Mouse (Mus musculus): ENCODE measurements around the gene Prpf3. TPM values are rescaled to one million over a fixed set of nuclear protein-coding genes. Genes with fewer than 3 reads are reported as not detected.
"Not testable (repeated sequence)": the region's sequence is repeated elsewhere in the genome, so short reads cannot be mapped to it uniquely, and the experiment has no call there.

Prpf3 gene
- polyA plus RNA-seq, 1 experiment = 34.9 TPM

GRCm38 (mm10) chr3:95861216-95861615 is 5.5 kb upstream of the Prpf3 start:
- Histone ChIP-seq H3K27ac (ENCODE audit: insufficient read depth, low read depth, low read length) (no peak overlapping the region), H3K4me1 (ENCODE audit: control insufficient read depth, insufficient read depth, low read length) (peaks cover under 1% of the 10 kb centered on the region; the same call in 1 of the 2 replicates), H3K4me3 (ENCODE audit: insufficient read depth, low read length) (no peak overlapping the region)
- TF ChIP-seq POLR2A (IDR thresholded peaks at IDR 0.05; ENCODE audit: borderline replicate concordance, low read depth, low read length) (no peak), CTCF (IDR thresholded peaks at IDR 0.05; ENCODE audit: low read depth, low read length) (peak; percentile 19; the same call in 1 of the 2 replicates)

DNA sequence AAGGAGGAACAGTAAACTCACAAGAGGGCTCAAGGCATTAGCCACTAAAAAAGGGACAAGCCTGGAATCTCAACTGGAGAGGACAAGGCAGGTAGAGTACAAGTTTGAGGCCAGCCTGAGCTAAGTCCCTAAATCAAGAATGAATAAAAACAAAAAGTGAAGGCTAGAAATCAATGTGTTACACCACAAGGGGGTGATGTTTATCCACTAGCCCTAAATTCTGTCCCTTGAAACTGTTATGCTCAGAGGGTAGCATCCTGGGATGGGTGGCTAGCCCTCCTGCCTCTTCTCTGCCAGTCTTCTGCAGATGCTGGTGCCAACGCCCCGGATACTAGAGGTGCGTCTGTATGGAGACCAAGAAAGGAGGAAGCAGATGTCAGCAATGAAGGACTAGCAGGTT is 4.6 kb upstream of the Prpf3 start:
- Histone ChIP-seq H3K4me1 (ENCODE audit: control insufficient read depth, insufficient read depth, low read length) (peaks cover 3% of the 10 kb centered on the region; the same call in 1 of the 2 replicates), H3K27ac (ENCODE audit: insufficient read depth, low read depth, low read length) (no peak overlapping the region), H3K4me3 (ENCODE audit: insufficient read depth, low read length) (no peak overlapping the region)
- TF ChIP-seq POLR2A (IDR thresholded peaks at IDR 0.05; ENCODE audit: borderline replicate concordance, low read depth, low read length) = no peak

- not testable (repeated sequence) for H3K4me1 ChIP-seq (ENCODE audit: control insufficient read depth, insufficient read depth, low read length); H3K4me3 ChIP-seq (ENCODE audit: insufficient read depth, low read length); H3K27ac ChIP-seq (ENCODE audit: insufficient read depth, low read depth, low read length)
These were observed 2.6 kb upstream of the Prpf3 start for GRCm38 (mm10) chr3:95858278-95858677.

- H3K27ac ChIP-seq (ENCODE audit: insufficient read depth, low read depth, low read length); H3K4me3 ChIP-seq (ENCODE audit: insufficient read depth, low read length); H3K4me1 ChIP-seq (ENCODE audit: control insufficient read depth, insufficient read depth, low read length): not testable (repeated sequence)
These were observed 1.4 kb upstream of the Prpf3 start for GRCm38 (mm10) chr3:95857050-95857449.

DNA sequence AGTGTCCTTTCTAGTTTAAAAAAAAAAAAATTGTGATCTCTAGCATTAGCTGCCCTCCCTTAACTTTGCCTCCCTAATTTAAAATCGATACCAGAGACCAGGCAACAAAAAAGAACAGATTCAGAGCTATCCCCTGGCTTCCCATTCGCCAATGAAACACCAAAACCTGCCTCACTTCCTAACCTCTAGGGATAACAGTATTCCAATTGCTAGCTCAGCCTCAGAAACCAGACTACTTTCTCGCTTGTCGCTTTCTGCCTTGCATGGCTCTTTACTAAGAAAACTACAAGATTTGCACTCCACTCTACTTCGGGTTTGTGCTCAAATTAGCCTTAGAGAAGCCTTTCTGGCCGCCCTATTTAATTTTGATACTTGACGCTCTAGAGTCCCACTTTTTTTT is 430 bp upstream of the Prpf3 start:
- Histone ChIP-seq H3K4me3 (ENCODE audit: insufficient read depth, low read length) (peak overlapping the region; percentile 89), H3K27ac (ENCODE audit: insufficient read depth, low read depth, low read length) (peak overlapping the region; percentile 56), H3K4me1 (ENCODE audit: control insufficient read depth, insufficient read depth, low read length) (peaks cover 5% of the 10 kb centered on the region; the same call in 1 of the 2 replicates)
- TF ChIP-seq POLR2A (IDR thresholded peaks at IDR 0.05; ENCODE audit: borderline replicate concordance, low read depth, low read length) (no peak), CTCF (IDR thresholded peaks at IDR 0.05; ENCODE audit: low read depth, low read length) (no peak)

- H3K4me1 ChIP-seq (ENCODE audit: control insufficient read depth, insufficient read depth, low read length) = peaks cover 5% of the 10 kb centered on the region; the same call in 1 of the 2 replicates
- no peak for TF ChIP-seq CTCF (IDR thresholded peaks at IDR 0.05; ENCODE audit: low read depth, low read length)
- TF ChIP-seq POLR2A (IDR thresholded peaks at IDR 0.05; ENCODE audit: borderline replicate concordance, low read depth, low read length) = no peak
- no peak overlapping the region for H3K27ac ChIP-seq (ENCODE audit: insufficient read depth, low read depth, low read length)
- no peak overlapping the region for H3K4me3 ChIP-seq (ENCODE audit: insufficient read depth, low read length)
These were observed 4.4 kb downstream of the Prpf3 start for GRCm38 (mm10) chr3:95851317-95851716.

DNA sequence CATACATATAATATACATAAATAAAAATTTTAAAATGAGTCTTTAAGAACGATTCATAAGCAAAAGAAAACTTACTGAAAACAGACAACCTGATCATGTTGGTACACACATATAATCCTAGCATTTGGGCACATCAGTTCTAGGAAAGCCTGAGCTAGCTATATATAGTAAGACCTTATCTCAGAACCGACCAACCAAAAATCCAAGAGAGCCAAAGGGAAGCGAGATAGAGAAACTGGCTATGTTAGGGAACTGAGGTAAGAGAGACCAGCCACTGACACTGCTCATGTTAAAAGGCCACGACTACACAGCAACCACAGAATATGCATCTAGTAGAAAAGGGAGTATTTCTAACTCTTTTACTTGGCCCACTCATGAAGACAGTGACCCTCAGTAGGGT is 5.1 kb downstream of the Prpf3 start:
- TF ChIP-seq POLR2A (IDR thresholded peaks at IDR 0.05; ENCODE audit: borderline replicate concordance, low read depth, low read length) = no peak
- no peak for TF ChIP-seq CTCF (IDR thresholded peaks at IDR 0.05; ENCODE audit: low read depth, low read length)
- Histone ChIP-seq H3K4me1 (ENCODE audit: control insufficient read depth, insufficient read depth, low read length) (0 out of 2 replicates have a peak, but pooled peaks cover 2% of the 10 kb centered on the region), H3K27ac (ENCODE audit: insufficient read depth, low read depth, low read length) (no peak overlapping the region), H3K4me3 (ENCODE audit: insufficient read depth, low read length) (no peak overlapping the region)

- Histone ChIP-seq H3K27ac (ENCODE audit: insufficient read depth, low read depth, low read length) (no peak overlapping the region), H3K4me3 (ENCODE audit: insufficient read depth, low read length) (no peak overlapping the region), H3K4me1 (ENCODE audit: control insufficient read depth, insufficient read depth, low read length) (peaks cover 8% of the 10 kb centered on the region)
- TF ChIP-seq CTCF (IDR thresholded peaks at IDR 0.05; ENCODE audit: low read depth, low read length) (no peak), POLR2A (IDR thresholded peaks at IDR 0.05; ENCODE audit: borderline replicate concordance, low read depth, low read length) (no peak)
These were observed 13.0 kb downstream of the Prpf3 start for GRCm38 (mm10) chr3:95842503-95843214.

DNA sequence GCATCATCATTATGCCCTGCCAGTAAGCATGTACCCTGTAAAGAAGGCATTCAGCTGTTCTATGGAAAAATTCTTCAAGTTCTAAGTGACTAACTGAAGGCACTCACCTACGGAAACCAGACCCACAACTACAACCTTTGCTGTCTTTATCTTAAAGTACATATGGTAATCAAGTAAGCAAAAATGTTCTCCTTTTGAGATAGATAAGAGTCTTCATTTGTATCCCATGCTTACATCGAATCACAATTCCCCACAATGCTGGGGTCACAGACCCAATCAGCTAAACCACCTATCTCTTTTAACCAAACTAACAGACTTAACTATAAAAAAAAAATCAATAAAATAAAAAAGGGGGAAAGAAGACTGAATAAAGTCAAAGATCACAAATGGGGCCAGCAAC is 16.4 kb downstream of the Prpf3 start:
- H3K4me3 ChIP-seq (ENCODE audit: insufficient read depth, low read length) = no peak overlapping the region
- no peak for TF ChIP-seq CTCF (IDR thresholded peaks at IDR 0.05; ENCODE audit: low read depth, low read length)
- no peak for TF ChIP-seq POLR2A (IDR thresholded peaks at IDR 0.05; ENCODE audit: borderline replicate concordance, low read depth, low read length)
- H3K4me1 ChIP-seq (ENCODE audit: control insufficient read depth, insufficient read depth, low read length) = peaks cover 8% of the 10 kb centered on the region
- H3K27ac ChIP-seq (ENCODE audit: insufficient read depth, low read depth, low read length) = no peak overlapping the region

DNA sequence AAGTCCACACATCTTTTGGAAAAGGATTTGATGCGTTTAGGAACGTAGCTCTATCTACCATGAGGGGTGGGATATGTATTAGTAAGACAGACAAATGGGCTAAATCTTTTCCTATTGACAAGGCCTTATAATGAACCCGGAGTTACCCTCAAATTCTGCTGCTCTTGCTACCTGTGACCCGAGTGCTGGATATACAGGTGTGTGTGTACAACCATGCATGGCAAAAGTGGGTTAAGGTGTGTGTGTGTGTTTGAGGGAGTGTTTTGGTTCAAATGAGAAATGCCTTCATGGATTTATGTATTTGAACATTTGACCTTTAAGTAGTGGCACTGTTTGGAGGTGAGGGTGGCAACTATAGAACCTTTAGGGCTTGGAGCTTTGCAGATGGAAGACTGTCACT is 26.6 kb downstream of the Prpf3 start:
- TF ChIP-seq POLR2A (IDR thresholded peaks at IDR 0.05; ENCODE audit: borderline replicate concordance, low read depth, low read length) (no peak), CTCF (IDR thresholded peaks at IDR 0.05; ENCODE audit: low read depth, low read length) (no peak)
- H3K4me1 ChIP-seq (ENCODE audit: control insufficient read depth, insufficient read depth, low read length) = peaks cover 2% of the 10 kb centered on the region
- H3K27ac ChIP-seq (ENCODE audit: insufficient read depth, low read depth, low read length) = no peak overlapping the region
- no peak overlapping the region for H3K4me3 ChIP-seq (ENCODE audit: insufficient read depth, low read length)

GRCm38 (mm10) chr3:95826275-95826674 is 29.4 kb downstream of the Prpf3 start:
- H3K27ac ChIP-seq (ENCODE audit: insufficient read depth, low read depth, low read length) = no peak overlapping the region
- H3K4me3 ChIP-seq (ENCODE audit: insufficient read depth, low read length) = no peak overlapping the region
- peaks cover 6% of the 10 kb centered on the region for H3K4me1 ChIP-seq (ENCODE audit: control insufficient read depth, insufficient read depth, low read length)
- TF ChIP-seq CTCF (IDR thresholded peaks at IDR 0.05; ENCODE audit: low read depth, low read length) (no peak), POLR2A (IDR thresholded peaks at IDR 0.05; ENCODE audit: borderline replicate concordance, low read depth, low read length) (no peak)
